Mouse (Mus musculus): ENCODE data around the gene Olfr772.
"Not testable (repeated sequence)": the region's sequence is repeated elsewhere in the genome, so short reads cannot be mapped to it uniquely, and the experiment has no call there.

The Olfr772 gene

GRCm38 (mm10) chr10:129177821-129178220 lies at the start of gene Olfr772:
Gene Olfr772 (minus strand): TSS chr10:129177921.
- not testable (repeated sequence) for DNase-seq (ENCODE audit: low read depth, low spot score)

GRCm38 (mm10) chr10:129187319-129187718 lies 9.6 kb upstream of the Olfr772 start, which contains the start of gene Olfr773:
Gene Olfr773 (minus strand): TSS chr10:129187419.
- DNase-seq (ENCODE audit: low read depth, low spot score) = not testable (repeated sequence)

DNA sequence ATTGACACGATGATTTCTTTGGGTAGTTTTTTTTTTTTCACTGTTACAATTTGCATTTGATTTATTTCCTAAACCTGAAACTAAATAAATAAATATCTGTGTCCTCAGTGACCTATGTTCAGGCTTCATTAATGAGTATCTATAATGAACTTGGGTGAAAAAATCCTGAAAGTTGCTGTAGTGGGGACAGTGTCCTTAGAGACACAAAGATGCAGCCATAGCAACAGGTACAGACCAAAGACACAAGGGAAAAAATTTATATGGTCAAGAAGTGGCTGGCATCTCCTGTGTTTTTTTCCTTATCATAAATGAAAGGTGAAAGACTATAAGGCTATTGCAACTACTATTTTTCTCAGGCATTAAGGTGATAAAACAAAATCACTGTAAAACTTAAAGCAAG lies 13.1 kb downstream of the Olfr772 start, which contains the start of gene Olfr771:
Gene Olfr771 (minus strand): TSS at position 101 of the 400 bp plus-strand sequence.
- DNase-seq (ENCODE audit: low read depth, low spot score) = no peak

DNA sequence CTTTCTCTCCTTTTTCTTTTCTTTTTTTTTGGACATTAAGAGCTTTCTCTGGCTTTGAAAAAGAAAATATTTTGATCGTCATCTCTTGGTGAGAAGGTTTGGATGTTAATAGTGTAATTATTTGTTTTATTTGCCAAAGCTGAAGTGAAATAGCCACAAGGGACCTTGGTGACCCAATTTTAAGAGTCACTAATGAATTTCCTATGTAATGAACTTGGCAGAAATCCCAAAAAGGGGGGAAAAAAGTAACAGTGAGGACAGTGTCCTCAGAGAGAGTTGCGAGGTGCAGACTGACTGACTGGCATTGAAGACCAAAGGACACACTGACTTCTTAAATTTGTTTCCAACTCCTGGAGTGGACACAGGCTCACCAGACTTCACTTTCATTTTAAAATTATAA lies 38.8 kb downstream of the Olfr772 start, which contains the start of gene Olfr770:
Gene Olfr770 (minus strand): TSS at position 101 of the 400 bp plus-strand sequence.
- DNase-seq (ENCODE audit: low read depth, low spot score) = no peak
